Mouse (Mus musculus) midbrain, embryonic 16.5 days (tissue): ENCODE data around the gene Aatf. TPM values are rescaled to one million over a fixed set of nuclear protein-coding genes. Genes with fewer than 3 reads are reported as not detected.
"Not testable (repeated sequence)": the region's sequence is repeated elsewhere in the genome, so short reads cannot be mapped to it uniquely, and the experiment has no call there.

Source experiments
- ATAC-seq: fragments of 200-750 bp; cut with Nextera tagmentation; 2 replicates; pipeline ENCODE4 v1.8.0; 2017; ENCODE audit warnings: moderate TSS enrichment
- H3K27ac ChIP-seq: fragments of 300-500 bp; sonication (generic); 2 replicates; pipeline ENCODE4 v1.5.1; 2014; ENCODE audit warnings: mild to moderate bottlenecking, low read length, mixed read lengths
- H3K27me3 ChIP-seq: fragments of 300-500 bp; sonication (generic); 2 replicates; pipeline ENCODE4 v1.6.1; 2014; ENCODE audit warnings: low read depth, low read length, mixed read lengths; ENCODE audit not compliant: control insufficient read depth, insufficient read depth
- H3K36me3 ChIP-seq: fragments of 300-500 bp; sonication (generic); 2 replicates; pipeline ENCODE4 v1.6.1; 2014; ENCODE audit warnings: mild to moderate bottlenecking, low read length, moderate library complexity, mixed read lengths; ENCODE audit not compliant: control insufficient read depth, insufficient read depth
- H3K4me1 ChIP-seq: fragments of 300-500 bp; sonication (generic); 2 replicates; pipeline ENCODE4 v1.6.1; 2014; ENCODE audit warnings: mild to moderate bottlenecking, low read length, mixed read lengths; ENCODE audit not compliant: control insufficient read depth, insufficient read depth
- H3K4me2 ChIP-seq: fragments of 300-500 bp; sonication (generic); 2 replicates; pipeline ENCODE4 v1.6.1; 2014; ENCODE audit warnings: mild to moderate bottlenecking, low read length, mixed read lengths
- H3K4me3 ChIP-seq: fragments of 300-500 bp; sonication (generic); 2 replicates; pipeline ENCODE4 v1.5.1; 2014; ENCODE audit warnings: low read depth, mild to moderate bottlenecking, low read length, moderate library complexity, mixed read lengths
- H3K9ac ChIP-seq: fragments of 300-500 bp; sonication (generic); 2 replicates; pipeline ENCODE4 v1.6.1; 2014; ENCODE audit warnings: low read depth, low read length, mixed read lengths
- H3K9me3 ChIP-seq: fragments of 300-500 bp; sonication (generic); replicated peaks from 2 replicates; pipeline ENCODE4 v1.6.1; 2014; ENCODE audit warnings: mild to moderate bottlenecking, low read length, mixed read lengths; ENCODE audit not compliant: control insufficient read depth, poor library complexity, severe bottlenecking
- WGBS: fragments of 180-500 bp; shearing (Covaris S2); extraction: QIAGEN DNeasy Blood & Tissue Kit; methylation state at CpG from one replicate; pipeline ENCODE4 v1.1.7; 2014; 5-methylcytosine and 5-hydroxymethylcytosine counted together
- polyA plus RNA-seq: library from polyadenylated mRNA; unstranded; fragments of >200 nt; fragmentation: Nextera tagmentation; extraction: Ambion mirVana; gene quantifications from 2 replicates; pipeline ENCODE4 v1.2.1, GENCODE M21; 2015

Aatf gene
- polyA plus RNA-seq, 1 experiment from 2014 or later = 49.8 TPM

- no peak overlapping the region for H3K27ac ChIP-seq
- H3K27me3 ChIP-seq = no peaks in the 10 kb centered on the region
- H3K4me3 ChIP-seq = no peak overlapping the region
- peaks cover 22% of the 10 kb centered on the region for H3K4me1 ChIP-seq
- no peak overlapping the region for H3K4me2 ChIP-seq
- no peaks in the 10 kb centered on the region for H3K36me3 ChIP-seq
- WGBS = 47% methylated on average over 4 of the region's 4 CpGs
- no peaks in the 10 kb centered on the region for H3K9me3 ChIP-seq
- H3K9ac ChIP-seq = no peak overlapping the region
- ATAC-seq = peak; percentile 37; the same call in 1 of the 2 replicates
Observed at GRCm38 (mm10) chr11:84410383-84410782, 102.9 kb downstream of the Aatf start.

GRCm38 (mm10) chr11:84406733-84407132, 106.6 kb downstream of the Aatf start:
- no peaks in the 10 kb centered on the region for H3K36me3 ChIP-seq
- WGBS = 95% methylated on average over 4 of the region's 4 CpGs
- H3K9ac ChIP-seq = no peak overlapping the region
- H3K4me2 ChIP-seq = no peak overlapping the region
- no peaks in the 10 kb centered on the region for H3K27me3 ChIP-seq
- H3K4me3 ChIP-seq = no peak overlapping the region
- H3K4me1 ChIP-seq = peaks cover 7% of the 10 kb centered on the region; the same call in 1 of the 2 replicates
- no peak overlapping the region for H3K27ac ChIP-seq
- ATAC-seq = no peak
- H3K9me3 ChIP-seq = no peaks in the 10 kb centered on the region

GRCm38 (mm10) chr11:84395010-84395409, 118.3 kb downstream of the Aatf start:
- no peaks in the 10 kb centered on the region for H3K9me3 ChIP-seq
- H3K9ac ChIP-seq = no peak overlapping the region
- no peak overlapping the region for H3K4me3 ChIP-seq
- no peak overlapping the region for H3K27ac ChIP-seq
- no peak for ATAC-seq
- peaks cover 2% of the 10 kb centered on the region; the same call in 1 of the 2 replicates for H3K36me3 ChIP-seq
- no peaks in the 10 kb centered on the region for H3K27me3 ChIP-seq
- WGBS = 67% methylated on average over 1 of the region's 1 CpGs
- no peak overlapping the region for H3K4me2 ChIP-seq
- H3K4me1 ChIP-seq = peaks cover 3% of the 10 kb centered on the region; the same call in 1 of the 2 replicates

GRCm38 (mm10) chr11:84393571-84393970, 119.8 kb downstream of the Aatf start:
- WGBS = 81% methylated on average over 7 of the region's 7 CpGs
- Histone ChIP-seq H3K9me3 (no peaks in the 10 kb centered on the region), H3K27ac (no peak overlapping the region)

GRCm38 (mm10) chr11:84392066-84392465, 121.3 kb downstream of the Aatf start:
- not testable (repeated sequence) for H3K4me1 ChIP-seq, H3K9ac ChIP-seq, H3K9me3 ChIP-seq, H3K27me3 ChIP-seq, H3K36me3 ChIP-seq, H3K4me2 ChIP-seq, ATAC-seq, H3K4me3 ChIP-seq, H3K27ac ChIP-seq
- 75% methylated on average over 7 of the region's 7 CpGs for WGBS

More at GRCm38 (mm10) chr11:84393571-84393970, 119.8 kb downstream of the Aatf start:
- no peaks in the 10 kb centered on the region for H3K27me3 ChIP-seq
- ATAC-seq = no peak
- no peak overlapping the region for H3K4me3 ChIP-seq
- H3K9ac ChIP-seq = no peak overlapping the region
- no peak overlapping the region for H3K4me2 ChIP-seq
- H3K36me3 ChIP-seq = no peaks in the 10 kb centered on the region; the same call in 1 of the 2 replicates
- H3K4me1 ChIP-seq = peaks cover 6% of the 10 kb centered on the region; the same call in 1 of the 2 replicates

- WGBS = 79% methylated on average over 8 of the region's 8 CpGs
- H3K4me1 ChIP-seq = 0 out of 2 replicates have a peak, but pooled peaks cover 5% of the 10 kb centered on the region
Observed at GRCm38 (mm10) chr11:84391126-84391525, 122.2 kb downstream of the Aatf start.

GRCm38 (mm10) chr11:84389332-84389731, 124.0 kb downstream of the Aatf start:
- ATAC-seq = no peak
- peaks cover 2% of the 10 kb centered on the region; the same call in 1 of the 2 replicates for H3K36me3 ChIP-seq
- H3K4me2 ChIP-seq = no peak overlapping the region
- no peak overlapping the region for H3K4me3 ChIP-seq
- WGBS = 82% methylated on average over 6 of the region's 6 CpGs
- 0 out of 2 replicates have a peak, but pooled peaks cover 5% of the 10 kb centered on the region for H3K4me1 ChIP-seq
- no peaks in the 10 kb centered on the region for H3K9me3 ChIP-seq
- no peak overlapping the region for H3K27ac ChIP-seq
- no peak overlapping the region for H3K9ac ChIP-seq
- no peaks in the 10 kb centered on the region for H3K27me3 ChIP-seq

More at GRCm38 (mm10) chr11:84391126-84391525, 122.2 kb downstream of the Aatf start:
- no peaks in the 10 kb centered on the region for H3K9me3 ChIP-seq
- H3K4me3 ChIP-seq = no peak overlapping the region
- no peaks in the 10 kb centered on the region; the same call in 1 of the 2 replicates for H3K36me3 ChIP-seq
- H3K27ac ChIP-seq = no peak overlapping the region
- H3K9ac ChIP-seq = no peak overlapping the region
- no peaks in the 10 kb centered on the region for H3K27me3 ChIP-seq
- H3K4me2 ChIP-seq = no peak overlapping the region
- ATAC-seq = no peak

GRCm38 (mm10) chr11:84383891-84384290, 129.4 kb downstream of the Aatf start:
- H3K27ac ChIP-seq = no peak overlapping the region
- H3K27me3 ChIP-seq = no peaks in the 10 kb centered on the region
- 54% methylated on average over 6 of the region's 6 CpGs for WGBS
- no peak for ATAC-seq
- peaks cover 4% of the 10 kb centered on the region; the same call in 1 of the 2 replicates for H3K4me1 ChIP-seq
- peaks cover 2% of the 10 kb centered on the region for H3K36me3 ChIP-seq
- H3K9me3 ChIP-seq = no peaks in the 10 kb centered on the region
- H3K4me2 ChIP-seq = no peak overlapping the region
- H3K4me3 ChIP-seq = no peak overlapping the region
- no peak overlapping the region for H3K9ac ChIP-seq

- Histone ChIP-seq H3K9ac (no peak overlapping the region), H3K4me3 (no peak overlapping the region)
- 45% methylated on average over 13 of the region's 13 CpGs for WGBS
Observed at GRCm38 (mm10) chr11:84382450-84382849, 130.9 kb downstream of the Aatf start.

More at GRCm38 (mm10) chr11:84382450-84382849, 130.9 kb downstream of the Aatf start:
- Histone ChIP-seq H3K9me3 (no peaks in the 10 kb centered on the region), H3K36me3 (peaks cover 2% of the 10 kb centered on the region), H3K4me1 (peaks cover 2% of the 10 kb centered on the region; the same call in 1 of the 2 replicates), H3K27ac (no peak overlapping the region), H3K27me3 (no peaks in the 10 kb centered on the region), H3K4me2 (no peak overlapping the region)
- ATAC-seq = no peak
